Mouse (Mus musculus): ENCODE data around the gene Asb8.

- TF ChIP-seq CTCF (IDR thresholded peaks at IDR 0.05; ENCODE audit: extremely low read depth, insufficient read depth, insufficient read length, insufficient replicate concordance), result peak; percentile 66
- no peak for TF ChIP-seq POLR2A (IDR thresholded peaks at IDR 0.05; ENCODE audit: low read depth, low read length)
Measured at GRCm38 (mm10) chr15:98181132-98181711, 15.8 kb upstream of the Asb8 start.

Measured in spleen, adult 2 months (tissue).